Mouse (Mus musculus) midbrain, embryonic 16.5 days (tissue): ENCODE measurements around the gene Gm20431. TPM values are rescaled to one million over a fixed set of nuclear protein-coding genes. Genes with fewer than 3 reads are reported as not detected.
A peak's percentile ranks its signal among the peaks of the same experiment; 100 is the strongest.

ENCODE experiments used
- ATAC-seq: fragments of 200-750 bp; cut with Nextera tagmentation; 2 replicates; pipeline ENCODE4 v1.8.0; 2017; ENCODE audit warnings: moderate TSS enrichment
- H3K27ac ChIP-seq: fragments of 300-500 bp; sonication (generic); 2 replicates; pipeline ENCODE4 v1.5.1; 2014; ENCODE audit warnings: mild to moderate bottlenecking, low read length, mixed read lengths
- H3K27me3 ChIP-seq: fragments of 300-500 bp; sonication (generic); 2 replicates; pipeline ENCODE4 v1.6.1; 2014; ENCODE audit warnings: low read depth, low read length, mixed read lengths; ENCODE audit not compliant: control insufficient read depth, insufficient read depth
- H3K36me3 ChIP-seq: fragments of 300-500 bp; sonication (generic); 2 replicates; pipeline ENCODE4 v1.6.1; 2014; ENCODE audit warnings: mild to moderate bottlenecking, low read length, moderate library complexity, mixed read lengths; ENCODE audit not compliant: control insufficient read depth, insufficient read depth
- H3K4me1 ChIP-seq: fragments of 300-500 bp; sonication (generic); 2 replicates; pipeline ENCODE4 v1.6.1; 2014; ENCODE audit warnings: mild to moderate bottlenecking, low read length, mixed read lengths; ENCODE audit not compliant: control insufficient read depth, insufficient read depth
- H3K4me2 ChIP-seq: fragments of 300-500 bp; sonication (generic); 2 replicates; pipeline ENCODE4 v1.6.1; 2014; ENCODE audit warnings: mild to moderate bottlenecking, low read length, mixed read lengths
- H3K4me3 ChIP-seq: fragments of 300-500 bp; sonication (generic); 2 replicates; pipeline ENCODE4 v1.5.1; 2014; ENCODE audit warnings: low read depth, mild to moderate bottlenecking, low read length, moderate library complexity, mixed read lengths
- H3K9ac ChIP-seq: fragments of 300-500 bp; sonication (generic); 2 replicates; pipeline ENCODE4 v1.6.1; 2014; ENCODE audit warnings: low read depth, low read length, mixed read lengths
- H3K9me3 ChIP-seq: fragments of 300-500 bp; sonication (generic); replicated peaks from 2 replicates; pipeline ENCODE4 v1.6.1; 2014; ENCODE audit warnings: mild to moderate bottlenecking, low read length, mixed read lengths; ENCODE audit not compliant: control insufficient read depth, poor library complexity, severe bottlenecking
- WGBS: fragments of 180-500 bp; shearing (Covaris S2); extraction: QIAGEN DNeasy Blood & Tissue Kit; methylation state at CpG from one replicate; pipeline ENCODE4 v1.1.7; 2014; 5-methylcytosine and 5-hydroxymethylcytosine counted together
- polyA plus RNA-seq: library from polyadenylated mRNA; unstranded; fragments of >200 nt; fragmentation: Nextera tagmentation; extraction: Ambion mirVana; gene quantifications from 2 replicates; pipeline ENCODE4 v1.2.1, GENCODE M21; 2015

The Gm20431 gene
- polyA plus RNA-seq, 1 experiment from 2014 or later: 9.2 TPM

DNA sequence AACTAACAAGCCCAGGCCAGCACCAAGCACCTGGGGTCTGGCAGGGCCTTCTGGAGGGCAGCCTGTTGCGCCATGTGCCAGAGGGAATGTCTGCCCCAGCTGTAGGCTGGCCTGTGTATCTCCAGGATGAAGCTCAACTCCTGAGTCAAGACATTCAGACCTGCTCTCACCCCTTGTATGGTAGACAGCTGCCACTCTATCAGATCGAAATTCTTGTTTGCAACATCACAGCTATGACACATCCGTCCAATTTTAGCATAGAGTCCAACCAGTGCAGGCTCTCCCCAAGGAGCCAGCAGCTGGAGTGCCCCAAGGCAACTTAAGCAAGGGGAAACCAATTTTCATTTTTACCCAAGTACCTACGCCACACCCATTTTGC lies 54.6 kb downstream of the Gm20431 start:
- no peaks in the 10 kb centered on the region for H3K4me1 ChIP-seq
- H3K4me3 ChIP-seq: no peak overlapping the region
- H3K9me3 ChIP-seq: no peaks in the 10 kb centered on the region
- H3K27me3 ChIP-seq: no peaks in the 10 kb centered on the region
- WGBS: 92% methylated on average over 4 of the region's 4 CpGs
- no peak overlapping the region for H3K4me2 ChIP-seq
- no peak overlapping the region for H3K27ac ChIP-seq
- ATAC-seq: no peak
- no peak overlapping the region for H3K9ac ChIP-seq
- H3K36me3 ChIP-seq: peaks cover 8% of the 10 kb centered on the region

DNA sequence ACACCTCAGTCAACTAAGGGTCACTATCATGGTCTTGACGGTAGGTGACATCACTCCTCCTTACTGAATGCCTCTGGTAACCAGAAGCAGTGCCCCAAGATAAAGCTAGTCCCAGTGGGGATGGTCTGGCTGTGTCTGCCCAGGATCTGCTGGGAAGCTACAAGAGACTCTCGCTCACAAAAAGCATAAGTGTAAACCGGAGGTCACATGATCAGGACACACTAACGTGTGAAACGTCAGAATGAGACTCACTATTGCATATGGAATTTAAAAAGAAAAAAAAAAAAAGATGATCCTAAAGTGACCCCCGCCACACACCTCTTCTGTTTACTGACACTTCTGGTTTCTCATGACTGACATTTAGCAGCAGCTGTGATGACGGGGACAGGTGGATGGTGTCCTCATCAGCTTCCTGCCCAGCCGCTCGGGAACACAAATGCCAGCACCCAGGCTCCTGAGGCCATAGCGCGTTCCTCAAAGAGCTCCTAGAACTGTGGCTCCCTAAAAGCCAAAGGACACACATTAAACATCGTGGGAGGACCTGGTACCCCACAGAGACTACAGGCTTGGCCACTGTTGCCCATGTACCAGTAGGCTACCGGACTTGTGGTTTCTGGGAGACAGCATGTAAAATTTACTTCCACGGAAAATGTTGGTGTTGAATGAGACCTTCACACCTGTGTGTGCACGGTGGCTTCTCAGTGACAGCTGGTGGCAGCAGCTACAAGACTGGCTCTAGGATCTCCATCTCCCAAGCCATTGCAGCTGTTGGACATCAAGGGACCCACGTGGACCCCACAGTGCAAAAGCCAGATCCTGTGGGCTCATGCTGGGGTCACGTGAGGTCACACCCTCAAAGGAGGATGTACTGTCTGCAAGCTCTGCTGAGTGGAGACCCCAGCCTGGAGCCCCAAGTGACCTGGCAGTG lies 55.2 kb downstream of the Gm20431 start:
- no peaks in the 10 kb centered on the region for H3K27me3 ChIP-seq
- H3K9ac ChIP-seq: no peak overlapping the region
- WGBS: 80% methylated on average over 17 of the region's 17 CpGs
- H3K27ac ChIP-seq: no peak overlapping the region
- no peak for ATAC-seq
- H3K4me2 ChIP-seq: no peak overlapping the region
- no peaks in the 10 kb centered on the region for H3K4me1 ChIP-seq
- H3K36me3 ChIP-seq: peaks cover 8% of the 10 kb centered on the region
- no peak overlapping the region for H3K4me3 ChIP-seq
- no peaks in the 10 kb centered on the region for H3K9me3 ChIP-seq

DNA sequence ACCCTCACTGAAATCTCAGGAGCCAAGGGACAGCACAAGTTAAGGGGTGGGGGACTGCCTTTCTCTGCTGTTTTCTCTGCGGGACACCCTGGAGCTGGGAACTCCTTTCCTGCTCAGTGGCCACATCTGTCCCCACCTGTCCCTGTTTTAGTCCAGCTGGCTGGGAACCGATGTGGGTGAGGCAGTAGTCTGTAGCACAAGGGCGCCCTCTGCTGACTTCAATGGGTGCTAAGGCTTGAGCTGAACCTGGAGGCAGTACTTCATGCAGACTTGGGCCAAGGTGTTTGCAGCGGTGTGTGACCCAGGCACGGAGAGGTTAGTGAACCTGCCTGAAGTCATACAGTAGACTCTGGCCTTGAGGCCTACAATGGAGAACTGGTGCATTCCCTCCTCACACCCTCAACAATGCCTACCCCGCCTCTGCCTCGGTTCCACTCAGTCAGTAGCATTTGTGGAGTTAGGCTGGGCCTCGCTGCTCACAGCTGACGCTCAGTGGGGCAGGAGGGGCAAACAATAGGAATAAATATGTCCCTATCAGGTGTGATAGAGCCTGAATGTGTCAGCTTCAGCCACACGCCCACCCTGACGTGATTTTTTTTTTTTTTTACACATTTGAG lies 56.0 kb downstream of the Gm20431 start:
- Histone ChIP-seq H3K9ac (no peak overlapping the region), H3K27ac (no peak overlapping the region), H3K4me2 (no peak overlapping the region), H3K27me3 (no peaks in the 10 kb centered on the region), H3K4me3 (no peak overlapping the region), H3K9me3 (no peaks in the 10 kb centered on the region), H3K36me3 (peaks cover 8% of the 10 kb centered on the region), H3K4me1 (no peaks in the 10 kb centered on the region)
- peak; percentile 66 for ATAC-seq
- WGBS: 26% methylated on average over 11 of the region's 11 CpGs

DNA sequence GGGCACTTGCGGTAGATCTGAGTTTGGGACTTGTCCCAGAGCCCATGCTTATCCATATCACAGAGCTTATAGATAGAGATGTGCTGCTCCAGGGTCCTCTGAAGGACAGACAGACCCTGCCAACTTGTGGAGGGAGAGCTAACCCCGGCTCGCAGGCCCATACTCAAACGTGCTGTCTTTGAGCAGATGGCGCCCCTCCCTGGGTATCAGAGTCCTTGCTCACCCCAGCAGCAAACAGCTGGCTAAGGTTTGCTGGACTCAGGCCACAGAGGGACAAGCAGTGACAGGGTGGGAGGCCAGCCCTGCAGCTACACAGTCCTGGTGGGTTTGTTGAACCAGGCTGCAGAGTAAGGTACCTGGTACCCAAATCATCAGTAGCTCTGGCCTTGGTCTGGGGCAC lies 58.3 kb downstream of the Gm20431 start:
- 56% methylated on average over 5 of the region's 5 CpGs for WGBS
- Histone ChIP-seq H3K27me3 (no peaks in the 10 kb centered on the region), H3K36me3 (0 out of 2 replicates have a peak, but pooled peaks cover 2% of the 10 kb centered on the region), H3K4me2 (no peak overlapping the region), H3K27ac (no peak overlapping the region), H3K9me3 (no peaks in the 10 kb centered on the region), H3K4me3 (no peak overlapping the region), H3K9ac (no peak overlapping the region), H3K4me1 (no peaks in the 10 kb centered on the region)
- ATAC-seq: no peak

DNA sequence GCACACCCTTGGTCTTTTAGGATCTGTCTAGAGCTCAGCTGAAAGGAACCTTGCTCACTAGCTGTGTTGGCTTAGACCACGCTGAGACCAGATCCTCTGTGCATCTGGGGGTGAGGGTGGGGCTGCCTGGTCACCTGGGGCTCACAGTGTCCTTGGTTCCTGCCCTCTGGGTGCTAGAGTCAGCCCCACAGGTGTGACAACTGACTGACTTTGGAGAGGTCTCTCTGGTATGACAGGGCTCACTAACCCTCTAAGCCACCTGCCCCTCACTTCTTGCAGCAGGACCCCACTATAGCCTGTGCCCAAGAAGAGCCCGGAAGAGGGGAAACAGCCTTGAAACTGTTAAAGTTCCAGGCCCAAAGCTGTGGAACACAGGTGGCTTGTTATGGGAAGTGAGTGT lies 58.9 kb downstream of the Gm20431 start:
- H3K9me3 ChIP-seq: no peaks in the 10 kb centered on the region
- WGBS: 75% methylated on average over 2 of the region's 2 CpGs
- H3K4me2 ChIP-seq: no peak overlapping the region
- peaks cover 3% of the 10 kb centered on the region; the same call in 1 of the 2 replicates for H3K4me1 ChIP-seq
- 0 out of 2 replicates have a peak, but pooled peaks cover 2% of the 10 kb centered on the region for H3K36me3 ChIP-seq
- H3K9ac ChIP-seq: no peak overlapping the region
- no peak overlapping the region for H3K27ac ChIP-seq
- no peak overlapping the region for H3K4me3 ChIP-seq
- H3K27me3 ChIP-seq: no peaks in the 10 kb centered on the region
- no peak for ATAC-seq

DNA sequence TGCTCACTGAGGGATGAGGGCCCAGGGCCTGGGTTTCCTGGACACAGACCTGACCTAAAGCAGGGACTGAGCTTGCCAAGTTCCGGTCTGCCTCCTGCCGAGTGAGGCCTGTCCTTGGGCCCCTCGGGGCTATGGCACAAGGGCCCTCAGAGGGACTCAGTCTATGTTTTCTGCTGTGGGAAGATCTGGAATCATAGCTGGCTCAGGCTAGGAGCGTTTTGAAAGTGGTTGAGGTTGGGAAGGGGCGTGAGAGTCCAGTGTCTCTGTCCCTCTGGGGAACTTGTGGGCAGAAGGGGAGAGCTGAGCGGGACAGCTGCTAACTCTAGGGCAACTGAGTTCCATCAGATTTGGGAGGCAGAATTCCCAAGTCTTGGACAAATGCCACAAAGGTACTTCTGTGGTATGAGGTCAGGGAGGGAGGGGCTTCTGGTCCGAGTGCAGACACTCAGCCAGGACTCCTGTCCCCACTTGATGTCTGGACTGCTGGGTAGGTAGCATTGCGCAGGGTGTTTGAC lies 60.8 kb downstream of the Gm20431 start:
- 83% methylated on average over 8 of the region's 8 CpGs for WGBS
- no peak for ATAC-seq
- 0 out of 2 replicates have a peak, but pooled peaks cover 4% of the 10 kb centered on the region for H3K27me3 ChIP-seq
- H3K27ac ChIP-seq: no peak overlapping the region
- no peak overlapping the region for H3K9ac ChIP-seq
- no peaks in the 10 kb centered on the region for H3K9me3 ChIP-seq
- H3K4me1 ChIP-seq: peaks cover 5% of the 10 kb centered on the region; the same call in 1 of the 2 replicates
- no peaks in the 10 kb centered on the region for H3K36me3 ChIP-seq
- no peak overlapping the region for H3K4me2 ChIP-seq
- no peak overlapping the region for H3K4me3 ChIP-seq

DNA sequence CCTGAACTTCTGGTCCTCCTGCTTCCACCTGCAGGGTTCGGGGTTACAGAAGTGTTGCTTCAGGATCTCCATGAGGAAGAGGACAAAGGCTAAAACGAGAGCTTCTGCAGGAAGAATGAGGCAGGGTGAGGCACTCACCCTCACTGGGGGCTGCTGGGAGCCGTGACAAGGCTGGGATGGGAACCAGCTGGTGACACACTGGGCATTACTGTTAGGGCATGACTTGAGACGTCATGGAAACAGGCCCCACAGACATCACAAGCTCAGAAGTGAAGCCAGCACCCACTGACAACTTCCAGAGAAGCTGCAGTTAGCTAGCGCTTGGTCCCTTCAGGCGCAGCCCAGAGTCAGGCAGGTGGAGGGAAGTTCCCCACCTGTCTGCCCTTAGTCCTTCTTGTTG lies 61.4 kb downstream of the Gm20431 start:
- Histone ChIP-seq H3K4me1 (peaks cover 5% of the 10 kb centered on the region; the same call in 1 of the 2 replicates), H3K27ac (no peak overlapping the region), H3K9ac (no peak overlapping the region), H3K36me3 (no peaks in the 10 kb centered on the region), H3K9me3 (no peaks in the 10 kb centered on the region), H3K27me3 (0 out of 2 replicates have a peak, but pooled peaks cover 4% of the 10 kb centered on the region), H3K4me3 (no peak overlapping the region), H3K4me2 (no peak overlapping the region)
- WGBS: 65% methylated on average over 6 of the region's 6 CpGs
- ATAC-seq: no peak

DNA sequence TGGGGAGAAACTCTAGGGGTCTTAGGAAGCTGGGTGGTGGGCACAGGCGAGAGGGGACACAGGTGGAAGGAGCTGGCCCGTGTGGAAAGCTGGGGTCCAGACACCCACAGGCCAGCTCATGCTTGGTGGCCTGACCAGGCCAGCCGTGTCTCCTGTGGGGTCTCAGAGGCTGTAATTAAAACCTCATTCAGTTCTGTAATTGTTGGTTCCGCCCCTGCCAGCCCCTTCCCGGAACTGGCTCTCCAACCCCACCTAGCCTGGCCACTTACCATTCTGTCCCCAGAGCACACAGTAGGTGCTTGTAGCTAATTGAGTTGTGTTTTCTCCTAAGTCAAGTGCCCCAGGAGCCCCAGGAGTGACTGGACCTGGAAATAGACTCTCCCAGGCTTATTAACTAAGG lies 62.1 kb downstream of the Gm20431 start:
- WGBS: 87% methylated on average over 5 of the region's 5 CpGs
- Histone ChIP-seq H3K4me2 (no peak overlapping the region), H3K27me3 (0 out of 2 replicates have a peak, but pooled peaks cover 4% of the 10 kb centered on the region), H3K27ac (no peak overlapping the region), H3K4me3 (no peak overlapping the region), H3K4me1 (peaks cover 5% of the 10 kb centered on the region; the same call in 1 of the 2 replicates), H3K36me3 (no peaks in the 10 kb centered on the region), H3K9me3 (no peaks in the 10 kb centered on the region), H3K9ac (no peak overlapping the region)
- no peak for ATAC-seq
